Mouse (Mus musculus) heart, adult 2 months (tissue): ENCODE measurements at regions not wholly inside any gene's neighbourhood (a gene's known extent, or its start where the extent isn't known, plus 50 kb on each side); places are given as distances from the start of the nearest gene placed in this dataset.

Source experiments
- DNase-seq, 2 experiments: peaks; one replicate each; pipeline ENCODE4 v3.0.0; 2021
- H3K27ac ChIP-seq: fragments of 200-600 bp; 2 replicates; pipeline ENCODE4 v1.8.1; 2022
- H3K27me3 ChIP-seq: fragments of 200-500 bp; 2 replicates; pipeline ENCODE4 v1.6.1; 2012; ENCODE audit warnings: mild to moderate bottlenecking, low read length, inconsistent platforms, mixed read lengths; ENCODE audit not compliant: control insufficient read depth, insufficient read depth
- H3K36me3 ChIP-seq: fragments of 200-500 bp; 2 replicates; pipeline ENCODE4 v1.6.1; 2012; ENCODE audit warnings: low read length, inconsistent platforms; ENCODE audit not compliant: control insufficient read depth, insufficient read depth
- H3K4me1 ChIP-seq: fragments of 200-500 bp; 2 replicates; pipeline ENCODE4 v1.6.1; 2011; ENCODE audit warnings: low read length; ENCODE audit not compliant: control insufficient read depth, insufficient read depth
- H3K4me3 ChIP-seq: fragments of 200-600 bp; 2 replicates; pipeline ENCODE4 v1.8.1; 2022
- H3K79me2 ChIP-seq: fragments of 200-500 bp; replicated peaks from 2 replicates; pipeline ENCODE4 v1.6.1; 2012; ENCODE audit warnings: mild to moderate bottlenecking, inconsistent platforms, low read length, moderate library complexity, mixed read lengths; ENCODE audit not compliant: control insufficient read depth, insufficient read depth
- H3K9ac ChIP-seq: fragments of 200-500 bp; 2 replicates; pipeline ENCODE4 v1.6.1; 2012; ENCODE audit warnings: low read depth, mild to moderate bottlenecking, control low read depth, inconsistent platforms, low read length, mixed read lengths
- CTCF ChIP-seq: fragments of 200-600 bp; IDR thresholded peaks from 2 replicates; pipeline ENCODE4 v1.8.1; 2022; ENCODE audit warnings: antibody characterized with exemption, mild to moderate bottlenecking, moderate library complexity
- EP300 ChIP-seq: fragments of 200-500 bp; IDR thresholded peaks from 2 replicates; pipeline ENCODE4 v1.6.1; 2011; ENCODE audit warnings: low read depth, low read length, control low read depth; ENCODE audit not compliant: insufficient read depth
- POLR2A ChIP-seq: fragments of 200-500 bp; IDR thresholded peaks from 2 replicates; pipeline ENCODE4 v1.6.1; 2011; ENCODE audit warnings: mild to moderate bottlenecking, low read depth, low read length, control low read depth; ENCODE audit not compliant: insufficient read depth
- WGBS: fragments of 180-500 bp; shearing (Covaris S2); methylation state at CpG from one replicate; pipeline ENCODE4 v1.1.7; 2018; 5-methylcytosine and 5-hydroxymethylcytosine counted together
- intact Hi-C: fragments of 180-260 bp; cut with DNase I; formaldehyde crosslinking; loops from one replicate; pipeline ENCODE4 v1.15.1; 2025

DNA sequence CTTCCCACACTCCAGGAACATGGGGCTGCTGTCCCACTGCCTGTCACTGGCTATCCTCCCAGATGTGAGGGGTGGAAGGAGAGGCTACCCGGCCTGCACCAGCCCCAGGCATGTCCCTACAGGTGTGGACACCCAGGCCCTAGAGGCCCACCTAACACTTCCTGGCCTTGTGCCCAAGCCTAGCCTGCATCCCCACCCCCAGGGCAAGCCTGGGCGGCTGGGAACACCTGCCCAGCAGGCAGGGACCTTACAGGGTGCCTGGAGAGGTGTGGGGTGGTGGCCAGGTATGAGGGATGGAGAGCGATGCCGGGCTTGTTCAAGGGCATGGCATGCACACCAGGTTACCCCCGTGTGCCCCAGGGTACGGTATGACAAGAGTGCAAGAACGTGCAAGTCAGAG lies 76.3 kb upstream of the Wnt4 start:
- Histone ChIP-seq H3K4me1 (no peaks in the 10 kb centered on the region), H3K36me3 (no peaks in the 10 kb centered on the region), H3K9ac (no peak overlapping the region), H3K4me3 (no peak overlapping the region), H3K79me2 (no peaks in the 10 kb centered on the region), H3K27ac (no peak overlapping the region), H3K27me3 (no peaks in the 10 kb centered on the region)
- intact Hi-C loops, result no loop called here
- 73% methylated on average over 7 of the region's 7 CpGs for WGBS
- TF ChIP-seq POLR2A (no peak), CTCF (no peak), EP300 (no peak)
- DNase-seq, result no peak

- Histone ChIP-seq H3K27me3 (no peaks in the 10 kb centered on the region), H3K36me3 (no peaks in the 10 kb centered on the region), H3K4me1 (no peaks in the 10 kb centered on the region), H3K9ac (no peak overlapping the region), H3K79me2 (no peaks in the 10 kb centered on the region), H3K27ac (no peak overlapping the region), H3K4me3 (no peak overlapping the region)
- intact Hi-C loops, result no loop called here
- 63% methylated on average over 9 of the region's 9 CpGs for WGBS
- no peak for TF ChIP-seq POLR2A
- TF ChIP-seq CTCF, result no peak
- TF ChIP-seq EP300, result no peak
- DNase-seq, result no peak
Observed at GRCm38 (mm10) chr4:137200426-137200825, 76.9 kb upstream of the Wnt4 start.

DNA sequence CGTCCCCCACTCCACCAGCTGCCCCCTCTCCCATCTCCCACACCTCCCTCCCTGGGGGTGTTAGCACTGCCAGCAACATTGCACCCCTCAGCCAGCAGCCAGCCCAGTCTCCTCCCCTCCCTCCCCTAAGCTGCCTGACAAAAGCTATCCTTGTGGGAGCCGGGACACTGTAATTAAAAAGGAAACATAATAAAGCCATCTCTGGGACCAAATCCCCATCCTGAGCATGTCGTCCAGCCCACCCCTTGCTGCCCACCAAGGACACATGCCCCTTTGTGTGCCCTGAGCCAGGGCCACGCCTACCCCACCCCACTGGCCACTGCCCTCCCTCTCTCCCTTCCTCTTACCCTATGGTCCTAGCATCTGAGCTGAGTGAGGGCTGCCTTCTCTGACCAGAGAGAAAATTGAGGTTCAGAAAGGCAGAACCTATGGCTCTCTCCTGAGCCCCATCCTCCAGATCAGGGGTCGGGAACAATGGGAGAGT lies 80.8 kb upstream of the Wnt4 start:
- WGBS, result 59% methylated on average over 5 of the region's 5 CpGs
- no peaks in the 10 kb centered on the region for H3K79me2 ChIP-seq
- H3K4me1 ChIP-seq, result no peaks in the 10 kb centered on the region
- intact Hi-C loops, result no loop called here
- H3K27ac ChIP-seq, result no peak overlapping the region
- H3K27me3 ChIP-seq, result no peaks in the 10 kb centered on the region
- DNase-seq, result no peak
- H3K36me3 ChIP-seq, result no peaks in the 10 kb centered on the region
- no peak overlapping the region for H3K4me3 ChIP-seq
- TF ChIP-seq POLR2A (no peak), CTCF (no peak), EP300 (no peak)
- no peak overlapping the region for H3K9ac ChIP-seq

- DNase-seq, result no peak
- Histone ChIP-seq H3K9ac (no peak overlapping the region), H3K27ac (no peak overlapping the region), H3K4me3 (no peak overlapping the region), H3K36me3 (no peaks in the 10 kb centered on the region), H3K79me2 (no peaks in the 10 kb centered on the region), H3K27me3 (no peaks in the 10 kb centered on the region), H3K4me1 (no peaks in the 10 kb centered on the region)
- intact Hi-C loops, result no loop called here
- TF ChIP-seq EP300 (no peak), POLR2A (no peak), CTCF (no peak)
- 63% methylated on average over 11 of the region's 11 CpGs for WGBS
Observed at GRCm38 (mm10) chr4:137194106-137194505, 83.2 kb upstream of the Wnt4 start.

DNA sequence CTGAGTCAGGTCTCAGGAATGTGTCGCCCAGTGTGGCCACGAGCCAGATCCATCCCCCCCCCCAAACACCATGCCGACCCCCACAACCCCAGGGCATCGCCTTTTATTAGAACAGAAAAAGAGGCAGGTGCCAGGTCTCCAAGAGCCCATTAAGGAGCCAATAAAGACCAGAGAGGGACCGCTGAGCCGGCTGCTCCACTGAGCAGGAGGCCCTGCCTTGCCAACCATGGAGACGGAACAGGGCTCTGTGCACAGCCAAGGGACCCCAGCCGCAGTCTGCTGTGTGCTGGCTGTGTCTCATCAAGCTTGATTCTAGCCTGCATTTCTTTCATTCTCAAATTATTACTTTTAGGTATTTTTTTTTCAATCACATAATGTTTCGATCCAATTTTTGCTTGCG lies 86.7 kb upstream of the Wnt4 start:
- intact Hi-C loops, result no loop called here
- 76% methylated on average over 10 of the region's 10 CpGs for WGBS
- H3K79me2 ChIP-seq, result no peaks in the 10 kb centered on the region
- H3K27ac ChIP-seq, result no peak overlapping the region
- no peaks in the 10 kb centered on the region for H3K4me1 ChIP-seq
- DNase-seq, result no peak
- TF ChIP-seq CTCF (no peak), EP300 (no peak), POLR2A (no peak)
- H3K27me3 ChIP-seq, result no peaks in the 10 kb centered on the region
- no peak overlapping the region for H3K4me3 ChIP-seq
- no peaks in the 10 kb centered on the region for H3K36me3 ChIP-seq
- H3K9ac ChIP-seq, result no peak overlapping the region

DNA sequence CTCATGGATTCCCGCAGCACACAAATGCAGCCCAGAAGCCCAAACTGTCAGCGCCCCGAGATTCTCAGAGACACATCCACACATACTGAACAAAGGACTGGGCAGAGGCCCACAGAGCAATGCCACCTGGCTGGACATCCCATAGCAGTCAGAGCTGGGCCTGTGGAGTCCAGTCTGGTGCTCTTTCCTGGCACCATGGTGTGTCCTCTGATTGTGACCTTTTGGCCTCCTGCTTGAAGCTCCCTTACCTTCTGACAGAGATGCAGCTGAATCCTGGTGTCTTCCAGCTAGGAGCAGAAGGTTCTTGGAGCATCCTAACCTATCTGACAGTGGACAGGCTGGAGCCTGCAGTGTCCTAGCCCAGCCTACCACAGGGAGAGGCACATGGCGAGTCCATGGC lies 87.5 kb upstream of the Wnt4 start:
- Histone ChIP-seq H3K36me3 (no peaks in the 10 kb centered on the region), H3K4me3 (no peak overlapping the region), H3K27me3 (no peaks in the 10 kb centered on the region), H3K27ac (no peak overlapping the region), H3K4me1 (no peaks in the 10 kb centered on the region), H3K79me2 (no peaks in the 10 kb centered on the region), H3K9ac (no peak overlapping the region)
- intact Hi-C loops, result no loop called here
- 91% methylated on average over 4 of the region's 4 CpGs for WGBS
- no peak for DNase-seq
- no peak for TF ChIP-seq EP300
- TF ChIP-seq CTCF, result no peak
- TF ChIP-seq POLR2A, result no peak
